Mouse (Mus musculus) liver, postnatal 0 days (tissue): ENCODE data around the gene Zgpat. TPM values are rescaled to one million over a fixed set of nuclear protein-coding genes. Genes with fewer than 3 reads are reported as not detected.

Experiments
- ATAC-seq: fragments of 200-750 bp; cut with Nextera tagmentation; 2 replicates; pipeline ENCODE4 v1.8.0; 2017; ENCODE audit warnings: mild to moderate bottlenecking, moderate library complexity
- DNase-seq: peaks from one replicate; pipeline ENCODE4 v3.0.0-alpha.2; 2016
- H3K27ac ChIP-seq: fragments of 300-500 bp; sonication (generic); 2 replicates; pipeline ENCODE4 v1.5.1; 2014; ENCODE audit warnings: antibody characterized with exemption, moderate library complexity, mild to moderate bottlenecking, low read depth
- H3K27me3 ChIP-seq: fragments of 300-500 bp; sonication (generic); 2 replicates; pipeline ENCODE4 v1.6.1; 2014; ENCODE audit warnings: low read length, control low read depth, mixed read lengths; ENCODE audit not compliant: insufficient read depth
- H3K36me3 ChIP-seq: fragments of 300-500 bp; sonication (generic); replicated peaks from 2 replicates; pipeline ENCODE4 v1.6.1; 2014; ENCODE audit warnings: mild to moderate bottlenecking, control low read depth, low read length, moderate library complexity, mixed read lengths; ENCODE audit not compliant: insufficient read depth
- H3K4me1 ChIP-seq: fragments of 300-500 bp; sonication (generic); 2 replicates; pipeline ENCODE4 v1.6.1; 2014; ENCODE audit warnings: antibody characterized with exemption, mild to moderate bottlenecking, control low read depth; ENCODE audit not compliant: insufficient read depth
- H3K4me2 ChIP-seq: fragments of 300-500 bp; sonication (generic); 2 replicates; pipeline ENCODE4 v1.6.1; 2014; ENCODE audit warnings: low read depth, mild to moderate bottlenecking, low read length, moderate library complexity, mixed read lengths
- H3K4me3 ChIP-seq: fragments of 300-500 bp; sonication (generic); 2 replicates; pipeline ENCODE4 v1.5.1; 2014; ENCODE audit warnings: low read depth, low read length
- H3K9ac ChIP-seq: fragments of 300-500 bp; sonication (generic); replicated peaks from 2 replicates; pipeline ENCODE4 v1.6.1; 2014; ENCODE audit warnings: mild to moderate bottlenecking, moderate library complexity
- H3K9me3 ChIP-seq: fragments of 300-500 bp; sonication (generic); 2 replicates; pipeline ENCODE4 v1.6.1; 2016; ENCODE audit warnings: mild to moderate bottlenecking, control low read depth, low read length, mixed read lengths
- CTCF ChIP-seq: sonication (generic); IDR thresholded peaks from 2 replicates; pipeline ENCODE4 v1.5.1; 2016; ENCODE audit warnings: antibody characterized with exemption, low read depth
- EP300 ChIP-seq: IDR thresholded peaks from 2 replicates; pipeline ENCODE4 v1.6.1; 2016; ENCODE audit warnings: antibody characterized with exemption, low read depth, mild to moderate bottlenecking
- WGBS: fragments of 180-500 bp; shearing (Covaris S2); extraction: QIAGEN DNeasy Blood & Tissue Kit; methylation state at CpG from one replicate; pipeline ENCODE4 v1.1.7; 2014; ENCODE audit not compliant: insufficient replicate concordance; 5-methylcytosine and 5-hydroxymethylcytosine counted together
- polyA plus RNA-seq: library from polyadenylated mRNA; unstranded; fragments of >200 nt; fragmentation: Nextera tagmentation; extraction: Ambion mirVana; gene quantifications from 2 replicates; pipeline ENCODE4 v1.2.1, GENCODE M21; 2015

The Zgpat gene
- polyA plus RNA-seq, 1 experiment from 2014 or later = 9.4 TPM

GRCm38 (mm10) chr2:181381631-181382306 is 17.0 kb downstream of the Zgpat start:
- Histone ChIP-seq H3K9ac (no peak overlapping the region), H3K4me1 (no peaks in the 10 kb centered on the region), H3K27ac (no peak overlapping the region), H3K27me3 (no peaks in the 10 kb centered on the region), H3K4me2 (no peak overlapping the region), H3K9me3 (no peaks in the 10 kb centered on the region), H3K4me3 (no peak overlapping the region), H3K36me3 (peaks cover 40% of the 10 kb centered on the region)
- 89% methylated on average over 6 of the region's 6 CpGs for WGBS
- no peak for ATAC-seq
- no peak for TF ChIP-seq EP300
- no peak for TF ChIP-seq CTCF
- DNase-seq = no peak

GRCm38 (mm10) chr2:181384463-181384862 is 19.7 kb downstream of the Zgpat start:
- Histone ChIP-seq H3K4me2 (no peak overlapping the region), H3K9me3 (no peaks in the 10 kb centered on the region), H3K9ac (no peak overlapping the region), H3K36me3 (peaks cover 34% of the 10 kb centered on the region), H3K4me3 (no peak overlapping the region), H3K27me3 (no peaks in the 10 kb centered on the region), H3K27ac (no peak overlapping the region), H3K4me1 (no peaks in the 10 kb centered on the region)
- TF ChIP-seq CTCF = no peak
- DNase-seq = no peak
- no peak for ATAC-seq
- 80% methylated on average over 7 of the region's 7 CpGs for WGBS

- DNase-seq (no peak), ATAC-seq (no peak)
- no peaks in the 10 kb centered on the region for H3K9me3 ChIP-seq
- WGBS = 75% methylated on average over 4 of the region's 4 CpGs
- H3K36me3 ChIP-seq = peaks cover 30% of the 10 kb centered on the region
- no peaks in the 10 kb centered on the region for H3K27me3 ChIP-seq
- no peaks in the 10 kb centered on the region for H3K4me1 ChIP-seq
- H3K27ac ChIP-seq = no peak overlapping the region
- H3K4me2 ChIP-seq = no peak overlapping the region
- TF ChIP-seq EP300 (no peak), CTCF (no peak)
- H3K4me3 ChIP-seq = no peak overlapping the region
- H3K9ac ChIP-seq = no peak overlapping the region
These were observed 20.2 kb downstream of the Zgpat start for GRCm38 (mm10) chr2:181384919-181385391.

GRCm38 (mm10) chr2:181385885-181386284 is 21.2 kb downstream of the Zgpat start:
- DNase-seq = no peak
- peaks cover 24% of the 10 kb centered on the region for H3K36me3 ChIP-seq
- H3K9me3 ChIP-seq = no peaks in the 10 kb centered on the region
- no peaks in the 10 kb centered on the region for H3K4me1 ChIP-seq
- no peak for ATAC-seq
- no peak overlapping the region for H3K4me2 ChIP-seq
- 86% methylated on average over 3 of the region's 3 CpGs for WGBS
- no peaks in the 10 kb centered on the region for H3K27me3 ChIP-seq
- no peak overlapping the region for H3K4me3 ChIP-seq
- TF ChIP-seq CTCF (no peak), EP300 (no peak)
- no peak overlapping the region for H3K9ac ChIP-seq
- no peak overlapping the region for H3K27ac ChIP-seq

- no peak overlapping the region for H3K4me2 ChIP-seq
- H3K27ac ChIP-seq = no peak overlapping the region
- WGBS = 70% methylated on average over 3 of the region's 4 CpGs
- H3K36me3 ChIP-seq = peaks cover 28% of the 10 kb centered on the region
- H3K27me3 ChIP-seq = no peaks in the 10 kb centered on the region
- no peaks in the 10 kb centered on the region for H3K4me1 ChIP-seq
- H3K9ac ChIP-seq = no peak overlapping the region
- no peak overlapping the region for H3K4me3 ChIP-seq
- H3K9me3 ChIP-seq = no peaks in the 10 kb centered on the region
- TF ChIP-seq CTCF = no peak
- no peak for TF ChIP-seq EP300
- DNase-seq (no peak), ATAC-seq (no peak)
These were observed 22.0 kb downstream of the Zgpat start for GRCm38 (mm10) chr2:181386663-181387210.

GRCm38 (mm10) chr2:181390136-181390870 is 25.6 kb downstream of the Zgpat start:
- 75% methylated on average over 4 of the region's 4 CpGs for WGBS
- Histone ChIP-seq H3K4me2 (no peak overlapping the region), H3K36me3 (peaks cover 17% of the 10 kb centered on the region; the same call in 1 of the 2 replicates)

More at GRCm38 (mm10) chr2:181390136-181390870, 25.6 kb downstream of the Zgpat start:
- TF ChIP-seq CTCF (no peak), EP300 (no peak)
- Histone ChIP-seq H3K27ac (no peak overlapping the region), H3K4me3 (no peak overlapping the region), H3K9me3 (no peaks in the 10 kb centered on the region), H3K4me1 (no peaks in the 10 kb centered on the region), H3K9ac (no peak overlapping the region), H3K27me3 (no peaks in the 10 kb centered on the region)
- DNase-seq (no peak), ATAC-seq (no peak)
